Mouse (Mus musculus) layer of hippocampus, adult 9-11 months (tissue): ENCODE results near the gene Frat1.

ENCODE experiments used
- DNase-seq: peaks from one replicate; pipeline ENCODE4 v3.0.0; 2022

The Frat1 gene

GRCm38 (mm10) chr19:41817325-41817724 is 12.4 kb upstream of the Frat1 start:
- no peak for DNase-seq

DNA sequence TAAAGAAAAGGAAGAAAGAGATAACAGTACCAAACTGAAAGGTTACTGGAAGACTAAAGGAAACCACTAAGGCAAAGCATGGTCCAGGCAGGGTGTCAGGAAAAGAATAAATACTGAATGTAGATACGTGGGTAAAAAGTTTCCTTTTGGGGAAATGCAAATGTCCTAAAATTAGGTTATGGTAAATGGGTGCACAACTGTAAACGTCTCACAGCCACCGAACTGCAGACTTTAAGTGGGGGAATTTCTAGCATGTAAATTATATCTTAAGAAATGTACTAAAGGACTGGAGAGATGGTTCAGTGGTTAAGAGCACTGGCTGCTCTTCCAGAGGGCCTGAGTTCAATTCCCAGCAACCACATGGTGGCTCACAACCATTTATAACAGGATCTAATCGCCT is 11.0 kb upstream of the Frat1 start:
- no peak for DNase-seq

GRCm38 (mm10) chr19:41821436-41821835 is 8.3 kb upstream of the Frat1 start:
- DNase-seq = no peak

- DNase-seq = no peak
Observed at GRCm38 (mm10) chr19:41822589-41822988, 7.2 kb upstream of the Frat1 start.

- DNase-seq = no peak
Observed at GRCm38 (mm10) chr19:41824950-41825349, 4.8 kb upstream of the Frat1 start.

DNA sequence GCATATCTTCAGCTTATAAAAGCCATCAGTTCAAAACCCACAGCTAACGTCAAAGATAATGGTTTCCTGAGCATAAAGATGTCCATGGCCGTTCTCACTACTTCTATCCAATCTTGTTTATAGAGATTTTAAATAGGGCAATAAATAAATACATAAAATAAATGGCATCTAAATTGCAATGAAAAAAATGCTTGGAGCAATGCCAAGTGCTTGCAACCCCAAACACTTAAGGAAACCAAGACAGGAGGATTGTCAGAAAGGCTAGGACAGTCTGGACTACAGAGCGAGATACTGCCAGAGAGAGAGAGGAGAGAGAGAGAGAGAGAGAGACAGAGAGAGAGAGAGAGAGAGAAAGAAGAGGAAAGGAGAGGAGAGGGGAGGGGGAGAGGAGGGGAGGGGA is 3.2 kb upstream of the Frat1 start:
- DNase-seq = no peak

GRCm38 (mm10) chr19:41828941-41829340 is 829 bp upstream of the Frat1 start:
- no peak for DNase-seq

DNA sequence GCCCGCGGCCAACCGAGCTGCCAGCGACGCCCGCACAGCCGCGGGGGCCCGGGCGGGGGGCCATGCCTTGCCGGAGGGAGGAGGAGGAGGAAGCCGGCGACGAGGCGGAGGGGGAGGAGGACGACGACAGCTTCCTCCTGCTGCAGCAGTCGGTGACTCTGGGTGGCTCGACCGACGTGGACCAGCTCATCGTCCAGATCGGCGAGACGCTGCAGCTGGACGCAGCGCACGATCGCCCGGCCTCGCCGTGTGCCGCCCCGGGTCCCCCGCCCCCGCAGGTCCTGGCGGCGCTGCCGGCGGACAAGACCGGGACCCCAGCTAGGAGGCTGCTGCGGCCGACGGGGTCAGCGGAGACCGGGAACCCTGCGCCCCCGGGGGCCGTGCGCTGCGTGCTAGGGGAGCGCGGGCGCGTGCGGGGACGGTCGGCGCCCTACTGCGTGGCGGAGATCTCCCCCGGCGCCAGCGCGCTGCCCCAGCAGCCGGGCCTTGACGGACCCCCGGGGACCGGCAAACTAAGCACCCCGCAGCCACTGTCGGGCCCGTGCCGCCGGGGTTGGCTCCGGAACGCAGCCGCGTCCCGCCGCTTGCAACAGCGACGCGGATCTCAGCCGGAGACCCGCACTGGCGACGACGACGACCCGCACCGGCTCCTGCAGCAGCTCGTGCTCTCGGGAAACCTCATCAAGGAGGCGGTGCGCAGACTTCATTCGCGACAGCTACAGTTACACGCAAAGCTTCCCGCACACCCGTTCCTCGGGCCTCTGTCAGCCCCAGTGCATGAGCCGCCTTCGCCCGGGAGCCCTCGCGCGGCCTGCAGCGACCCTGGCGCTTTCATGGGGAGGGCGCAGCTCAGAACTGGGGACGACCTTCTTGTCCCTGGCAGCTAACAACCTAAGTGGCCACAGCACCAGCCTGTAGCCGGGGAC is 599 bp downstream of the Frat1 start:
- DNase-seq = peak; percentile 32

GRCm38 (mm10) chr19:41831101-41831570 is 1.4 kb downstream of the Frat1 start:
- peak; percentile 49 for DNase-seq

- no peak for DNase-seq
Observed at GRCm38 (mm10) chr19:41831718-41832391, 2.1 kb downstream of the Frat1 start.

GRCm38 (mm10) chr19:41832501-41833201 is 2.9 kb downstream of the Frat1 start:
- peak; percentile 16 for DNase-seq

- no peak for DNase-seq
Observed at GRCm38 (mm10) chr19:41835407-41835806, 5.6 kb downstream of the Frat1 start.

DNA sequence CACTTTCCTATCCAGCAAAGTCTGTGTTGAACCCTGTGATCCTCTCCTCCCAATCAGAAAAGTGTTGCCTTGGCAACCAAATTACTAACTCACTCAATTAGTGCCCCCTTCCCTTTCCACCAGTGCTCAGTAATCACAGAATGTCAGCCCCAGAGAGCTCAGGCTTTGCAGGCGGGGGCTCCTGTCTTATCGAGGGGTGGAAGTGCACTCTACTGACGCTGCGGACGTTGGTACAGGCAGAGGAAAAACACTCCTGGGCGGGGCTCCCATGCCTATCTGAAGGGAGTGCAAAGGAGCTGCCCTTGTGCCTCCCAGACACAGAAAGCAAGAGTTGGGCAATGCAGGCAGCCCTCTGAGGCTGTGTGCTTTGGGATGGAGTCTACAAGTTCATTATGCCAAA is 6.0 kb downstream of the Frat1 start:
- peak; percentile 63 for DNase-seq

- no peak for DNase-seq
Observed at GRCm38 (mm10) chr19:41836719-41837118, 6.9 kb downstream of the Frat1 start.

- DNase-seq = no peak
Observed at GRCm38 (mm10) chr19:41837194-41837916, 7.6 kb downstream of the Frat1 start.

- DNase-seq = no peak
Observed at GRCm38 (mm10) chr19:41837917-41838261, 8.1 kb downstream of the Frat1 start.

DNA sequence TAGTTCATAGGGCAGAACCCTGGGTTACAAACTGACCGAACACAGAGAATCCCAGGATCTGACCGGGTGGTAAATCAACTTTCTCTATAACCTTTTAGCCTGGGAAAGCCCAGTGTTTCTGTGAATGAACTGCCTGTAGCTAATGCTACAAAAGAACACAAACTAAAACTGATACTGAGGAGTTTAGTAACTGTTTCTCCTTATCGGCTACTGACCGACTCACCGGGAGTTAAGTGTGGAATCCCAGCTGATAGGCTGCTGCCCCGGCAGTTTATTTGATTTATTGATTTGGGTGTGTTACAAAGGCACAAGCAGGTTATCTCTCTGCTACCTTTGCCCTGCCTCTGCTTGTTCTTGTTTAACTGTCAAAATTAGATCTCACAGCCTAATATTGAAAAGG is 9.0 kb downstream of the Frat1 start:
- DNase-seq = no peak

DNA sequence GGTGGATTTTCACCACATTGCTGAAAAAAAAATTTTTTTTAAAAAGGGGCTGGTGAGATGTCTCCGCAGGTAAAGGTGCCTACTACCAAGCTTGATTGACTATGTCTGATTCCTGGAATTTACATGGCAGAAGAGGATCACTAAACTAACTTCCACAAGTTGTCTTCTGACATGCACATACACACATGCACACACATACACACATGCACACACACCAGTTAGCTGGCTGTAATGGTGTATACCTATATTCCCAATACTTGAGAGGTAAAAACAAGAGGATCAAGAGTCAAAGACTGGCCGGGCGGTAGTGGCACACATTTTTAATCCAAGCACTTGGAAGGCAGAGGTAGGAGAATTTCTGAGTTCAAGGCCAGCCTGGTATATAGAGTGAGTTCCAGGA is 9.9 kb downstream of the Frat1 start:
- no peak for DNase-seq

GRCm38 (mm10) chr19:41841105-41841750 is 11.5 kb downstream of the Frat1 start:
- no peak for DNase-seq

DNA sequence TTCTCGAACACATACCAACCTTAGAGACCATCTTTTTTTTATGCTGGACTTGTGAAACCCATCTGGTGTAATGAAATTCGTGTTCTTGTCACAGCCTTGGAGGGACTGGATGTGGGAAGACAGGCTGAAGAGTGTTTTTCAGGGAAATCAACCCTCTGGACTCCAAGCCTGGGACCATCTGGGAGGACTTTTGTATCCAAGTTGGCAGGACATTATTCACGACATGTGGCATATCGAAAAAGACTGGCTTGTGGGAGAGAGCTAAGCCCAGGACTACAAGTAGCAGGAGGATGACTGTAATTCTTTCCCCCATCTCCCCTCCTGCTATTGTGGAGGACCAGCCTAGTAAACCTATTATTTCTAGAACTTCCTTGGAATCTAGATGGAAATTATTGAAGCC is 12.4 kb downstream of the Frat1 start:
- no peak for DNase-seq

DNA sequence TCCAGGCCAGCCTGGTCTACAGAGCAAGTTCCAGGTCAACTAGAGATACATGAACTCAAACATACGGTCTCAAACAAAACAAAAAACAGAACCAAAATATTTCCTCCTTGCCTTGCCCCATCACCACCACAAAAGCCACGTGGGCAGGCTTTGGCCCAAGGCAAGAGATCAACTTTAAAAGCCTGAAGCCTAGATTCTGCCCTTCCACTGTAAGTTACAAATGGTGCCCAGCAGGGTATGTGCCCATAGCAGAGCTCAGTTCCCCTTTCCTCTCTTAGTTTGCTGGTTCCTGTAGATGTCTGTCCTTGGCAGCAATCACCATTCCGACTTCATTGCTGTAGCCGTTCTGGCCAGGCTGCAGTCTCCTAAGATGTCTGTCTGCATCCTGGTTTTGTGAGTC is 12.9 kb downstream of the Frat1 start:
- no peak for DNase-seq

GRCm38 (mm10) chr19:41844345-41844744 is 14.6 kb downstream of the Frat1 start:
- DNase-seq = no peak
